Mouse (Mus musculus) naive thymus-derived CD4-positive, alpha-beta T cell, adult 2 months (primary cell): Measurements from ENCODE around the gene Lrfn2.

ENCODE experiments used
- DNase-seq: peaks from one replicate; pipeline ENCODE4 v3.0.0-alpha.2; 2011; ENCODE audit warnings: low read depth

Lrfn2 gene

GRCm38 (mm10) chr17:48931621-48932405, at the start of gene Lrfn2:
Gene Lrfn2, plus strand, starts transcription at chr17:48932379.
- peak; percentile 8 for DNase-seq

GRCm38 (mm10) chr17:48887472-48888385, 44.5 kb upstream of the Lrfn2 start:
- DNase-seq: no peak

GRCm38 (mm10) chr17:48905286-48906040, 26.7 kb upstream of the Lrfn2 start:
- no peak for DNase-seq

GRCm38 (mm10) chr17:48913437-48913836, 18.7 kb upstream of the Lrfn2 start:
- DNase-seq: no peak

- DNase-seq: no peak
Observed at GRCm38 (mm10) chr17:48917411-48917810, 14.8 kb upstream of the Lrfn2 start.

GRCm38 (mm10) chr17:48918458-48918857, 13.7 kb upstream of the Lrfn2 start:
- no peak for DNase-seq

- no peak for DNase-seq
Observed at GRCm38 (mm10) chr17:48922905-48923304, 9.3 kb upstream of the Lrfn2 start.

- no peak for DNase-seq
Observed at GRCm38 (mm10) chr17:48925426-48925825, 6.8 kb upstream of the Lrfn2 start.

- DNase-seq: no peak
Observed at GRCm38 (mm10) chr17:48930994-48931393, 1.2 kb upstream of the Lrfn2 start.

- DNase-seq: no peak
Observed at GRCm38 (mm10) chr17:48932406-48932906, 277 bp downstream of the Lrfn2 start.

- no peak for DNase-seq
Observed at GRCm38 (mm10) chr17:48932916-48933315, 737 bp downstream of the Lrfn2 start.

GRCm38 (mm10) chr17:48935201-48935600, 3.0 kb downstream of the Lrfn2 start:
- DNase-seq: no peak

- DNase-seq: no peak
Observed at GRCm38 (mm10) chr17:48936445-48937141, 4.4 kb downstream of the Lrfn2 start.

- DNase-seq: no peak
Observed at GRCm38 (mm10) chr17:48938711-48939220, 6.6 kb downstream of the Lrfn2 start.

GRCm38 (mm10) chr17:48946315-48946714, 14.1 kb downstream of the Lrfn2 start:
- DNase-seq: no peak

GRCm38 (mm10) chr17:48946765-48947164, 14.6 kb downstream of the Lrfn2 start:
- DNase-seq: no peak

GRCm38 (mm10) chr17:48951250-48951649, 19.1 kb downstream of the Lrfn2 start:
- DNase-seq: no peak

GRCm38 (mm10) chr17:48956033-48956631, 24.0 kb downstream of the Lrfn2 start:
- DNase-seq: no peak

- no peak for DNase-seq
Observed at GRCm38 (mm10) chr17:48960161-48960698, 28.1 kb downstream of the Lrfn2 start.

GRCm38 (mm10) chr17:48962646-48963045, 30.5 kb downstream of the Lrfn2 start:
- no peak for DNase-seq
